Mouse (Mus musculus) ES-CJ7 (cell line): ENCODE data around the gene Rhd.
A peak's percentile ranks its signal among the peaks of the same experiment; 100 is the strongest.
"Not testable (repeated sequence)": the region's sequence is repeated elsewhere in the genome, so short reads cannot be mapped to it uniquely, and the experiment has no call there.

Experiments
- DNase-seq: peaks from one replicate; pipeline ENCODE4 v3.0.0; 2011; ENCODE audit warnings: low read depth, low spot score

Rhd gene

DNA sequence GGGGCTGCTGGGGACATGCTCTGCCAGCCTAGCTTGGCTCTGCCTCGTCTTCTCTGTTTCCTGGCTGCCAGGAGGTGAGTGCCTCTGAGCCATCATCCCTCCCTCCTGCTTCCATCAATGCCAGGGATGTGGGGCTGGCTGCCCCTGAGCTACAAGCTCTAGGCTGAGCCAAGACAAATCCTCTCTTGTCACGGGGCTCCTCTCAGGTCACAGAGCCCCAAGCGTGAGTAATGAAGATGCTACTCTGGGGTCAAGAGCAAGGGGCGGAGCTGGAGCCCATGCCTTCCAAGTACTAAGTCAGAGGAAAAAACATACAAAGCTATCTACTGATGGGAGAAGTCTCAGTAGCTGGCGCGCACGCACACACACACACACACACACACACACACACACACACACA, 38.7 kb downstream of the Rhd start:
- DNase-seq: no peak

GRCm38 (mm10) chr4:134911406-134911805, 47.1 kb downstream of the Rhd start:
- not testable (repeated sequence) for DNase-seq

DNA sequence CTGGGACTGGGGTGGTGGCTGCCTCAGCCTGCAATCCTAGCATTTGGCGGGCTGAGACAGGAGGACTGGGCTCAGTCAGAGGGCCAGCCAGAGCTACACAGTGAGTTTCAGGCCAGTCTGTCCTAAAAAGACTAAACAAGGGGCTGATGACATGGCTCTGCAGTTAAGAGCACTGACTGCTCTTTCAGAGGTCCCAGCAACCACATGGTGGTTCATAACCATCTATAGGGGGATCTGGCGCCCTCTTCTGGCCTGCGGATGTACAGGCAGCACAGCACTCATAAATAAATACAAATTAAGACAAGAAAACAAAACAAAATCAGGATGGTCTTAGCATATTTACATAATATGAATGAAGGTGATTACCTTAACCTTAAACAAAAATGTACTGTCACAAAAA, 49.1 kb downstream of the Rhd start:
- DNase-seq: peak; percentile 84

DNA sequence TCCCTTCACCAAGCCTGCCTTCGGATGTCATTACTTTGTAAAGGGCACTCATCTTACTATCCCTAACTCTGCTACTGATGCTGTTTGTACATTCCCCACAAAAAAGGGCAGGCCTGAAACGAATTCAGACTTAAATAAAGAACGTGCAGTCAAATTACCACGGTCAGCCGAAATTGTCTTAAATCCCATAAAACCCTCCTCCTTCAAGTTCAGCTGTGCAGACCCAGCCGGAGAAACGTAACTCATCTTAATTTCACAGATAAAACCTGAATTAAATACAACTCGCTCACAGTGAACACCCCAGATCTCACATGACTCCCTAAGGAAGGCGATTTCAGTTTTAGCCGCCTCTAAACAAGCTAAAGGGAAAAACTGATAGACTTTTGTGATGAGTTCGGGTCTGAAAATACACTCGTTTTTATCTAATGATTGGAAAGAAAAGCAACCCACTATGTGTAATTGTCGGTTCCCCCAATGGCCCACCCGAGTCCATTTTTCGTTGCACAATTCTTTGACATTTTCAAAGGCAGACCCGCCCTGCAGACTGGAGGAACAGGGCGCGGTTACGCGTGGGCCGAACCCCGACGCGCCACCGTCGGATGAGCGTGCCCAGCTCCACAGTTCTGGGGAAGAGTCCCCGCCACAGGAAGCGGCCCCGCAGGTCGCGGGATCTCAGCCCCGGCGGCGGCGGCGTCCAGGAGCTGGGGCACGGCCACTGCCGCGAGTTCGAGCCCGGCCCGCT, 50.0 kb downstream of the Rhd start:
- DNase-seq: no peak

GRCm38 (mm10) chr4:134914864-134915209, 50.5 kb downstream of the Rhd start, which contains the start of gene Tmem50a:
Gene Tmem50a, minus strand, starts transcription at chr4:134915024.
- DNase-seq: peak; percentile 97

DNA sequence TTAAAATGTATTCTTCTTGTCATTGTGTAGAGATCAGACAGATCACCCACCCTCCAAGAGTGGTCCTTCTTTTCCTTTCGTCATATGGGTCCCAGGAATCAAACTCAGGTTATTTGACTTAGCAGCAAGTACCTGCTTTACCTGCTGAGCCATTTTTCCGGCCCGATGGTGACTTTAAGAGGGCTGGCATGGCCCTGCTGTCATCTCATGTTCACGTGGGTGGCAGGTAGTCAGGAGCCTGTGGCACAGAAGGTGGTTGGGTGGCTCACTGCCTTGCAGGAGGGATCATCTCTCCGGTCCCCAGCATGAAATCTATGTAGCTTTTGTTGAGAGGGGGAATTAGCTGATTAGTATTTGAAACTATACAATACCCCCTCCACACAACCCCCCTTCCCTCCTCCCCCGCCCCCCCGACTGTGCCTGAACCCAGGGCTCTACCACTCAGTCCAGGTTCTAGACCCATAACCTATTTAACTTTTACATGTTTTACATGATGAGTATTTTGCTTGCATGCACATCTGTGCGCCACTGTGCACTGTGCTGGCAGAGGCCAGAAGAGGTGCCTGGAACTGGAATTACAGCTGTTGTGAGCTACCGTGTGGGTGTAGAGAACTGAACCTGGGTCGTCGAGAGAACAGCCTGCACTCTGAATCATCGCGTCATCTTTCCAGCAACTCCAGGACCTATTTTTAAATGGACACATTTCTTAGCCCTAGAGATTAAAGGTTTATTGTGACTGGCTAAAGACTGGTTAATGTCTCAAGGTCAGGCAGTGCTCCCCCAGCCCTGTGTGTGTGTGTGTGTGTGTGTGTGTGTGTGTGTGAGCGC, 51.1 kb downstream of the Rhd start:
- DNase-seq: no peak

- DNase-seq: no peak
These were observed 52.9 kb downstream of the Rhd start for GRCm38 (mm10) chr4:134917194-134917593.

GRCm38 (mm10) chr4:134918381-134918780, 54.0 kb downstream of the Rhd start:
- no peak for DNase-seq

DNA sequence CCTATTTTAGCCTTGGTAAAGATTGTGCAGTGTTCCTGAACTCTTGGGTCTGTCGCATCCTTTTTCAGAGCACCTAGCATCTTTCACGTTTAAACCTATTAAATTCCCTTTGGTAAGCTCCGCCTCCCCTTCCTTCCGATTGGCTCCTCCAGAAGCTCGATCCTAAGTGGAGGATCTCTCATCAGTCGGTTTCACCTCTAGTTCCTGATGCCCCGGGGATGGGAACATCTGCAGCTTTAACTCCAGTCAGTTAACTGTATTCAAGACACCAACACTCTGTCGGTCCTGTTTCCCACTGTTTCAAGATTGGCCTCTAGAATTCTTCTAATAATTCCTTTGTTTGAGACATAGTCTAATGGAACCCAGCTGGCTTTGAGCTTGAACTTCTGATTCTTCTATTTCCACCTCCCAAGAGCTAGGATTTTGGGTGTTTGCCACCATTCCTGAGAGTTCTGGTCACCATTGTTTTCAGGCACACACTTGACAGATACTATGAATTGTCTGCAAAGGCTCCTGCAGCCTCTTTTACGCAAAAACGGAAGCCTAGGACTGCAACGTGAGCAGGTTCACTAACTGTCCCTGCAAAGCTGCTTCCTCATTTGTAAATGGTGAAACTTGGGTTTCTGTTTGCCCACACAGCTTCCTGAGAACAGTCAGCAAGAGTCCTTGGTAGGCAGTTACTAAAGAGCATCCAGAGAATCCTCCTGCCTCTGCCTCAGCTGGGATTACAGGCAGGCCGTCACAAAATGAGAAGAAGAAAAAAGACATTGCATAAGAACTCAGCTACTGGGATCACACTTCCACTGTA, 55.6 kb downstream of the Rhd start:
- peak; percentile 68 for DNase-seq

DNA sequence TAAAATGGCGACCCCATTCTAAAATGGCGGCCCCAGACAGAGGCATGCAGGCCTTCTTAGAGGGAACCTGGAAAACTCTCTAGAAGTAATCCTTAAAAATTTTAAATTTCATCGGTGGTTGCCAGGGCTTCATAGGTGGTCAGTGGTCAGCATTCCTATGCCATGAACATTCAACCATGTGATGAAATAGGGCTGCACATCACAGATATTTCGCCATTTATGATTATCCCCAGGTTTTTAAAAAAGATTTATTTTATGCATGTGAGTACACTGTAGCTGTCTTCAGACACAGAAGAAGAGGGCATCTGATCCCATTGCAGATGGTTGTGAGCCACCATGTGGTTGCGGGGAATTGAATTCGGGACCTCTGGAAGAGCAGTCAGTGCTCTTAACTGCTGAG, 56.3 kb downstream of the Rhd start:
- no peak for DNase-seq

DNA sequence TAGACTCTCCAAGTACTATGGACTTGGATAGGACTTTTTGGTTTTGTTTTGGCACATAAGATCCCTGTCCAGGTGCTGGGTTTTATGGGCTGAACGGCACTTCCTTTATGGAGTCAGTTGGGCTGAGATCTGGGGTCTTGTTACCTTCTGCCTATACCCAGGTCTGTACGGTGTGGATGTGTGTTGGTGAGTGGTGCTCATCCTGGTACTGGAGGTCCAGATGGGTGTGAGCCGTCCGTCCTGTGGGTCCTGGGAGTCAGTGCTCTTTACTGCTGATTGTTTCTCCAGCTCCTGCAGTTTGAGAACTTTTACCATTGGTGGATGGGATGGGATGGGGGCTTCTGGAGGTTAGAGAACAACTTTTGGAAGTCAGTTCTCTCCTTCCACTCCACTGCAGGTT, 57.4 kb downstream of the Rhd start:
- no peak for DNase-seq

GRCm38 (mm10) chr4:134922111-134922924, 58.0 kb downstream of the Rhd start:
- DNase-seq: no peak

- DNase-seq: peak; percentile 72
These were observed 58.5 kb downstream of the Rhd start for GRCm38 (mm10) chr4:134922925-134923244.

GRCm38 (mm10) chr4:134923258-134924018, 59.1 kb downstream of the Rhd start, which contains the start of gene Rsrp1:
Gene Rsrp1, plus strand, starts transcription at chr4:134923592.
- peak; percentile 99 for DNase-seq

DNA sequence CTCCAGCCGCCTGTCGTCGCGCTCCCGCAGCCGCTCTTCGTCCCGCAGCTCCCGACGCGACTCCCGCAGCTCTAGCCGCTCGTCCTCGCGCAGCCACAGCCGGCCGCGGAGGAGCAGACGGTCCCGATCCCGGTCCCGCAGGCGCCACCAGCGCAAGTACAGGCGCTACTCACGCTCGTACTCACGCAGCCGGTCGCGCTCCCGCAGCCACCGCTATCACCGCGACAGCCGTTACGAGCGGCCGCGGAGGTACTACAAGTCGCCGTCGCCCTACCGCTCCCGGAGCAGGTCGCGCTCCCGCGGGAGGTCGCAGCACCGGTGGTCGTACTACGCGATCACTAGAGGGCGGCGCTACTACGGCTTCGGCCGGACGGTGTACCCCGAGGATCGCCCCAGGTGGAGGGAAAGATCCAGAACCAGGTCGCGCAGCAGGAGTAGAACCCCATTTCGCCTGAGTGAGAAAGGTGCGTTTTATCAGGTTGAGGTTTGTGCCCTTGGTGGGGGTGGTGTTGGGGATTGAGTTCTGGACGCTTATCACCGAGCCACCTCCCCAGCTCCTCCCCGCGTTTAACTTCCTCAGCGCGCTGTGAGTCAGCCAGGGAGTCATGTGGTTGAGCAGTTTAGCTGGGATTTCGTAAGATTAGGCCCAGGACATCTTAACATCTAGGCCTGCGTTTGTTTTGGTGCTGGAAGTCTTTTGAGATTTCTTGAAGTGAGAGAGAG, 59.8 kb downstream of the Rhd start:
- DNase-seq: peak; percentile 60

DNA sequence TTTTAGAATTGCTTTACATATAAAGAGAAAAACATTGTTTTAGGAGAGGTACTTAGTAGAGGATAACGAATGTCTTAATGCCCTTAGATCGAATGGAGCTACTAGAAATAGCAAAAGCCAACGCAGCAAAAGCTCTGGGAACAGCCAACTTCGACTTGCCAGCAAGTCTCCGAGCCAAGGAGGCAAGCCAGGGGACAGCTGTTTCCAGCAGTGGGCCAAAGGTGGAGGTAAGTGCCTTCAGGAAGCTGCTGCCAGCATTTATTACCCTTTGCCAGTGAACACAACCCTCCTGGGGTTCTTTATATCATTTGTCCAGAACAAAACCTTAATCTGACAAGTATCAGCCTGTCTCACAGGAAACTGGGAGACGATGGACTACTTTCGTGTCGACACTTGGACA, 60.9 kb downstream of the Rhd start:
- no peak for DNase-seq

- no peak for DNase-seq
These were observed 63.6 kb downstream of the Rhd start for GRCm38 (mm10) chr4:134927815-134928463.

GRCm38 (mm10) chr4:134928464-134928836, 64.1 kb downstream of the Rhd start:
- DNase-seq: no peak

DNA sequence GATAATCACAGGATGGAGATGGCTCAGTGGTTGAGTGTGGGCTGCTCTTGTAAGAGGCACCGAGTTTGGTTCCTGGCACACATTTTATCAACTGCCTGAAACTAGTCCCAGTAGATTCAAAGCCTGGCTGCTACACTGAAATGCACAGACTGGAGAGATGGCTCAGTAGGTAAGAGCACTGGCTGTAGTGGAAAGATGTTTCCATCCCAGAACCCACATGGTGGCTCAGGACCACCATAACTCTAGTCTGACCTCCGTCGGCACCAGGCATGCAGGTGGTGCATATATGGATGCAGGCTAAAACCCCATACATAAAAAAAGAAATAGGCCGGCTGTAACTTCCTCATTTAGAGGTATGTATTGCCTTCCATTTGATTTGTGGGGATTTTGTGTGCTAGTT, 65.2 kb downstream of the Rhd start:
- DNase-seq: no peak

- no peak for DNase-seq
These were observed 65.9 kb downstream of the Rhd start for GRCm38 (mm10) chr4:134930190-134930589.
